Mouse (Mus musculus) gastrocnemius, adult 2 months (tissue): Measurements from ENCODE around the gene Chchd2. TPM values are rescaled to one million over a fixed set of nuclear protein-coding genes. Genes with fewer than 3 reads are reported as not detected.

Source experiments
- DNase-seq: peaks from one replicate; pipeline ENCODE4 v3.0.0; 2022
- H3K27ac ChIP-seq: fragments of 200-600 bp; 2 replicates; pipeline ENCODE4 v1.8.1; 2022; ENCODE audit warnings: mild to moderate bottlenecking
- H3K4me3 ChIP-seq: fragments of 200-600 bp; 2 replicates; pipeline ENCODE4 v1.8.1; 2022; ENCODE audit warnings: mild to moderate bottlenecking, moderate library complexity
- CTCF ChIP-seq: fragments of 200-600 bp; IDR thresholded peaks from 2 replicates; pipeline ENCODE4 v1.8.1; 2022; ENCODE audit warnings: antibody characterized with exemption, mild to moderate bottlenecking, moderate library complexity
- intact Hi-C: fragments of 180-260 bp; cut with DNase I; formaldehyde crosslinking; loops from one replicate; pipeline ENCODE4 v1.15.1; 2025
- total RNA-seq, 2 experiments: library from RNA; stranded (reverse); gene quantifications; 2 replicates each; pipeline ENCODE4 v1.2.3; 2021

The Chchd2 gene
- total RNA-seq, 2 experiments from 2014 or later, result 604 to 698 TPM

GRCm38 (mm10) chr5:129871238-129871637 is 16.0 kb downstream of the Chchd2 start:
- peak overlapping the region; percentile 89 for H3K27ac ChIP-seq
- no peak for TF ChIP-seq CTCF
- H3K4me3 ChIP-seq, result peak overlapping the region; percentile 19; the same call in 1 of the 2 replicates
- intact Hi-C loops, result no loop called here
- peak; percentile 64 for DNase-seq

DNA sequence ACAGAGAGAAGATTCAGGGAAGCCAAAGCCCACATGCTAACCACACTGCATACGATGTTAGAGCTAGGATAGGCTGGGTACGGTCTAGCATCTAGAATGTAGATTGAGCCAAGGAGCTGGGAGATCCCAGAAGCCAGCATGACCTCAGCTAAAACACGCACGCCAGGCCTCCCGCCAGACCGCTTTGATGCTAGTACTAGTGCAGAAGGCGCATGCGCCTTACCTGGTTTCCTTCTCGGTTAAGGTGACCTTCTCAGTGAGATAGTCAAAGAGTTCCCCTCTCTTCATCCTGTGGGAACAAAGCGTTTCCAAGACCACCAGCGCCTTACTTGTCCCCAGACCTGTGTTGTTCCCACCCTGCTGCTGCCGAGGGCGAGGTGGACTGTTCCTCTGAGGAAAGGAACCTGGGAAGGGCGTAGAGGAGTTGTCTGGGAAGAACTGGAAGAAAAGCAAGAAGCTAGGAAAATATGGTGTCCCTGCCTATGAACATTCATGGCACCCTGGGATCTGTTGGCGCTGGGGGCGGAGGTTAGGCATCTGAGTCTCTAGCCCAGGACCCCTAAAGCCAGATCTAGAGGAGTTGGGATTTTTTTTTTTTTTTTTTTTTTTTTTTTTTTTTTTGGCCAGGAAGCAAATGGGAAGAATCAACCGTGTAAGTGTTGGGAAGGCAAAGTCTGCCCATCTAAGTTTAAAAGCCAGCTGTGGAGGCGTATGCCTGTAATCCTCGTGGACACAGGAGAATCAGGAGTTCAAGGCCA is 17.9 kb downstream of the Chchd2 start:
- intact Hi-C loops, result no loop called here
- H3K27ac ChIP-seq, result peak overlapping the region; percentile 89
- no peak overlapping the region for H3K4me3 ChIP-seq
- DNase-seq, result no peak
- no peak for TF ChIP-seq CTCF

DNA sequence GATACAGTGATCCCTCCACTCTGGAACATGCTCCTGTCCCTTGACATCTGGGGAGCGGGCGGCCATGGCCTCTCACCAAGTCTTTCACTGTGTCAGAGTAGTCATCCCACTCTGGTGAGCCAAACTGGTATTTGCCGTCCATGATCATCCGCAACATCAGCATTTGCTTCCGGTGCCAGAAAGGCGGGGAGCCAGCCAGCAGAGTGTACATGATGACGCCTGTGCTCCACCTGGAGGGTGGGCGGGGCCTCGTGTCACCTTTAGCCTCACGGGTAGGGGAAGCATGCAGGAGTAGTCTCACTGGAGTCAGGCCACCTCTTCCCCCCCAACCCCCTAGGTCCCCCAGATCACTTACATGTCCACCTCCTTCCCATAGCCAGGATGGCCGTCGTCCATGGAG is 21.4 kb downstream of the Chchd2 start:
- TF ChIP-seq CTCF, result no peak
- intact Hi-C loops, result no loop called here
- no peak overlapping the region for H3K4me3 ChIP-seq
- H3K27ac ChIP-seq, result peak overlapping the region; percentile 67
- peak; percentile 71 for DNase-seq

DNA sequence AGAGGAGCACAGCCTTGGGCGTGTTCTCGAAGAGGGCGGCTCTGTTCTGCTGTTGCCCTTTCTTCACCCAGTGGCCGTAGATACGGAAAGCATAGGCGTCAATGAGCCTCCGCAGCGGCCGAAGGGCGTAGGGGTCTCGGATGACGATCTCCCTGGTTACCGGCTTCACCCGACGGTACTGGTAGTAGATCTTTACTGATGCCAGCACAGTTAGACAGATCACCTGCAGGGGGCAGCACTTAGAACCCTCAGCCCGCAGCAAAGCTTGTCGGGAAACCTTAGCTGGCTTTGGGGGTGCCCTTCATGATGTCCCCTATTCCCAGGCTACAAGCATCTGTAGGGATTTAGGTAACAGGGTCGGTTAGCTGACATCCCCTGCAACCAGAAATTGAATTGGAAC is 22.8 kb downstream of the Chchd2 start:
- Histone ChIP-seq H3K4me3 (peak overlapping the region; percentile 35), H3K27ac (peak overlapping the region; percentile 72)
- TF ChIP-seq CTCF, result peak; percentile 73
- intact Hi-C loops, result no loop called here
- peak; percentile 73 for DNase-seq

GRCm38 (mm10) chr5:129862325-129862724 is 24.9 kb downstream of the Chchd2 start:
- intact Hi-C loops, result no loop called here
- DNase-seq, result no peak
- H3K27ac ChIP-seq, result peak overlapping the region; percentile 13; the same call in 1 of the 2 replicates
- H3K4me3 ChIP-seq, result no peak overlapping the region
- TF ChIP-seq CTCF, result no peak

DNA sequence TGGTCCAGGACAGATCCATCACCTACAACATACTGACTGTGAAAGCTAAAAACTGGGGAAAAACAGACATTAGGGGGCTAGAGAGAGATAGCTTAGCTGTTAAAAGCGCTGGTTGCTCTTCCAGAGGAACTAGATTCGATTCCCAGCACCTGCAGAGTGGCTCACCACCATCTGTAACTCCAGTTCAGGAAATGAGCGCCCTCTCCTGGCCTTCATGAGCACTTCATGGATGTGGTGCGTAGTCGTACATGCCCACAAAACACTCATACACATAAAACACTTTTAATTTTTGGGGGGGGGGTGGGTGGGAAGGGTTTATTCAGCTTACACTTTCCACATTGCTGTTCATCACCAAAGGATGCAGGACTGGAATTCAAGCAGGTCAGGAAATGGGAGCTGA is 30.9 kb downstream of the Chchd2 start:
- intact Hi-C loops, result no loop called here
- peak; percentile 22; the same call in 1 of the 2 replicates for TF ChIP-seq CTCF

DNA sequence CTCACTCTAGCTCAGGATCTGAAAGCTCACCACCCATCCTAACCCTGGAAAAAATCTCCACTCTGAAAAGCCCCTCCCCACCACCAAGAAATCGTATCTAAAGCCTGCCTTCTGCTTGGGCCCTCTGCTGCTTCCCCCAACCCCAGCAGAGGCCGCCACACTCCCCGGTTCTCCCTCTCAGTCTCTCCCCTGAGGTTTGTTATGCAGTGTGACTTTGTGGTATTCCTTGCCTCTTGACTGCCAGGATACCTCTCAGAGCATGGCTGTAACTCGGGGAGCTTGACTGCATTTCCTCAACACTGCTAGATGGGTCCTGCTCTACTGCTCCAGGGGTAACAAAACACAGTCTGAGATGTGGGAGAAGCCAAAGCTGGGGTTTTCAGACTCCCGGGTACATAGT is 32.1 kb downstream of the Chchd2 start:
- Histone ChIP-seq H3K4me3 (no peak overlapping the region), H3K27ac (no peak overlapping the region)
- intact Hi-C loops, result no loop called here
- DNase-seq, result no peak
- peak; percentile 31; the same call in 1 of the 2 replicates for TF ChIP-seq CTCF

More for the DNA sequence above, 30.9 kb downstream of the Chchd2 start:
- no peak for DNase-seq
- Histone ChIP-seq H3K4me3 (no peak overlapping the region), H3K27ac (no peak overlapping the region)

DNA sequence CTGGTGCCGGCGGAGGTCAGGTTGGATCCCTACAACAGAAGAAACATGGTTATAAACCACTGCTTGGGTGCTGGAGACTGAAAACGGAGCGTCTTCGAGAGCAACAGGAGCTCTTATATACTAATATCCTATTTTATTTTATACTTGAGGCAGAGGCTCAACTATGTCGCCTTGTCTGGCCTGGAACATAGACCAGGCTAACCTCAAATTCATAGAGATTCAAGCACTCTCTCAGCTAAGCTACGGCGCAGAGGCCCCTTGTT is 39.8 kb downstream of the Chchd2 start:
- no peak for DNase-seq
- intact Hi-C loops, result no loop called here
- peak overlapping the region; percentile 92 for H3K27ac ChIP-seq
- TF ChIP-seq CTCF, result no peak
- peak overlapping the region; percentile 78 for H3K4me3 ChIP-seq

- intact Hi-C loops, result no loop called here
- Histone ChIP-seq H3K4me3 (peak within 1 kb of the TSS; percentile 78), H3K27ac (peak within 1 kb of the TSS; percentile 92)
- TF ChIP-seq CTCF, result 0 out of 2 replicates have a peak, but pooled peaks have one; percentile 6
- DNase-seq, result peak; percentile 97
Observed at GRCm38 (mm10) chr5:129846752-129847557, 40.3 kb downstream of the Chchd2 start, which contains the start of gene Sumf2. Sumf2 (plus strand) TSS chr5:129846986.

DNA sequence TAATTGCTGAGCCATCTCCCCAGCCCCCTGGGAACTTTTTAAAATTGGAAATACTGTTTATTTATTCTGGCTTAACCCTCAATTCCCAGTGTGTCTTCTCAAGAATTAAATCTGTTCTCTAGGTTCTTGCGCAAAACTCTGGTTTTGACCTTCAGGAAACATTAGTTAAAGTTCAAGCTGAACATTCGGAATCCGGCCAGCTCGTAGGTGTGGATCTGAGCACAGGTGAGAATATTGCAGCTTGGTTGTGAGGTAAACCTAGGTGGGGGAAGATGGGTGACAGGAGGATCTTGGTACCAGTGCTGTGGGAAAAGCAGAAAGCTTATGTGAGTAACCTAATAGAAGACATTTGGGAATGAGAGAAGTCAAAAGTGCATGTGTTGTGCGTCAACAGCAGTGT is 42.4 kb downstream of the Chchd2 start:
- Histone ChIP-seq H3K4me3 (no peak overlapping the region), H3K27ac (no peak overlapping the region)
- intact Hi-C loops, result no loop called here
- no peak for TF ChIP-seq CTCF
- DNase-seq, result no peak

Other genes starting within 250 kb of the Chchd2 start
- gene Zfp11, start 217.4 kb downstream of the Chchd2 start, total RNA-seq, result 1 to 10 TPM; 1.8 to 2.4 TPM
- gene Sept14, start 179.0 kb downstream of the Chchd2 start, total RNA-seq, result not detected
- 10 to 100 TPM; 57.6 to 63.1 TPM for gene Mrps17, start 172.0 kb downstream of the Chchd2 start, total RNA-seq
- gene Nipsnap2, start 162.4 kb downstream of the Chchd2 start, total RNA-seq, result 100 to 1,000 TPM; 500 to 681 TPM
- gene Psph, start 100.0 kb downstream of the Chchd2 start, total RNA-seq, result 10 to 100 TPM; 13.0 to 15.4 TPM
- 10 to 100 TPM in 1 of 2 experiments, 1 to 10 TPM in 1; 6.5 to 11.0 TPM for gene Sumf2, start 40.5 kb downstream of the Chchd2 start, total RNA-seq
- under 1 TPM; 0.20 to 0.45 TPM for gene Zbed5, start 8.3 kb upstream of the Chchd2 start, total RNA-seq
- gene Phkg1, start 11.1 kb upstream of the Chchd2 start, total RNA-seq, result 100 to 1,000 TPM; 314 to 437 TPM
- gene Nupr1l, start 21.1 kb upstream of the Chchd2 start, total RNA-seq, result not detected
- gene Vkorc1l1, start 54.5 kb upstream of the Chchd2 start, total RNA-seq, result 10 to 100 TPM; 21.4 to 22.9 TPM
- gene Gusb, start 115.6 kb upstream of the Chchd2 start, total RNA-seq, result 1 to 10 TPM; 5.6 to 8.3 TPM
- 10 to 100 TPM in 1 of 2 experiments, 1 to 10 TPM in 1; 9.3 to 13.2 TPM for gene Asl, start 141.8 kb upstream of the Chchd2 start, total RNA-seq
- 10 to 100 TPM; 18.7 to 19.3 TPM for gene Crcp, start 141.8 kb upstream of the Chchd2 start, total RNA-seq
- 1 to 10 TPM; 3.7 to 5.4 TPM for gene Tpst1, start 185.9 kb upstream of the Chchd2 start, total RNA-seq